Mouse (Mus musculus) cerebellum, adult 11 months (tissue): ENCODE measurements around the gene Elof1.
"Not testable (repeated sequence)": the region's sequence is repeated elsewhere in the genome, so short reads cannot be mapped to it uniquely, and the experiment has no call there.

Source experiments
- DNase-seq: peaks from one replicate; pipeline ENCODE4 v3.0.0; 2022

Gene Elof1

DNA sequence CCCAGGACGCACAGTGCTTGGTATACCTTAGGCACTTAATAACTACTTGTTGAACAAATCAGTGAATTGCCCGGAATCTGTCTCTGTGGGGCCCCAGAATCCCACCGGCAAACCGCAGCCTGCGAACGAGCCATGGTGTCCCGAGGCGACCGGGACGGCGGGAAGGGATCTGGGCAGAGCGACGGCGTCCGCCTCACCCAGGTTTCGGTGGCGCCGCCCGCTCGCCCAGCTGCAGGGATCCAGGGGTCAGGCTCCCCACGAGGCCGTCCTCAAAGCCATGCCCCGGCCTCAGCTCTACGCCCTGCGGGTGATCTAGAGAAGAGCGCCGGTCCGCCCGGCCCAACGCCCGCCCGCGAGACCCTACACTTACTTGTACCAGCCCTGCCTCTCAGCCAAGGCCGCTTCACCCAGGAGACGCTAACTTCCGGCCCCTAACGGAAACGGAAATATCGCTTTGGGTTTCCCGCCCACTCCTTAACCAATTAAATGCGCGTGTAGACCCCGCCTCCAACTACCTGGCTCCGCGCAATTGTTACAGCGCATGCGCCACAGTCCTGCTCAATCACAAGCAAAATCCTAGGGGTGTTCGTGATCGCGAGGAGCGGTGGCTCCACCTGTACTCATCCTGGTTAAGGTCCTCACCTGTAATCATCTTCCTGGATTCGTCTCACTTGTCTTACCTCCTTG is at the start of gene Elof1:
Elof1 (minus strand) TSS at position 433 of the 687 bp plus-strand sequence.
- DNase-seq, result peak; percentile 96

DNA sequence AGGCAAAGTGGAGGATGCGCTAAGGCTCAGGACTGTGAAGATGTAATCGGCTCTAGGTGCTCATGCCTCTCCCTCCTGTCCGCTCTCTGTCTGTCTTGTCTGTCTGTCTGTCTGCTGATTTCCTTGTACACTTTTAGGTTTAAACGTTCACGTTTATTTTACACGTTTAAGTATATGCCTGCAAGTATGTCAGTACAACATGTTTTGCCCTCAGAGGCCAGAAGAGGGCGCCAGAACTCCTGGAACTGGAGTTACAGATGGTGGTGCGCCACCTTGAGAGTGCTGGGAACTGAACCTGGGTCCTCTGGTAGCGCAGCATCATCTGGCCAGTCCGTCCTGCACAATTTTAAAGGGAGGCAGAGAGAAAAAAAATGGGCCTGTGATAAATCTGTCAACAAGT is 49.7 kb upstream of the Elof1 start:
- no peak for DNase-seq

DNA sequence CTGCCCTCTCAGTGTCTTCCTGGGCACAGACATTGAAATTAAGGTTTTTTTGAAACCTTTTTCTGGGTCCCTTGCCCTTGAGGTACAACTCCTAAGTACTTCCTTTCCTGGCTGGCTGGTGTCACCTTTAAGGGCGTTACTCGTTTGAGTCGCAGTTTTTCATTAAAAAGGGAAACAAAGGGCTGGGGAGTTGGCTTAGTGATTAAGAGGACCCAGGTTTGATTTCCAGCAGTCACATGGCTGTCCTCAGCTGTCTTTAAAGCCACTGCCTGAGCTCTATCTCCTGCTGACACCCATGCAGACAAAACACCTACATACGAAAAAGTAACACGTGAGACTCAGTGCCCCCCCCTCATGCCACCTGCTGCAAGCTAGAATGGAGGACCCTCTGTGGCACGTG is 49.0 kb upstream of the Elof1 start:
- no peak for DNase-seq

DNA sequence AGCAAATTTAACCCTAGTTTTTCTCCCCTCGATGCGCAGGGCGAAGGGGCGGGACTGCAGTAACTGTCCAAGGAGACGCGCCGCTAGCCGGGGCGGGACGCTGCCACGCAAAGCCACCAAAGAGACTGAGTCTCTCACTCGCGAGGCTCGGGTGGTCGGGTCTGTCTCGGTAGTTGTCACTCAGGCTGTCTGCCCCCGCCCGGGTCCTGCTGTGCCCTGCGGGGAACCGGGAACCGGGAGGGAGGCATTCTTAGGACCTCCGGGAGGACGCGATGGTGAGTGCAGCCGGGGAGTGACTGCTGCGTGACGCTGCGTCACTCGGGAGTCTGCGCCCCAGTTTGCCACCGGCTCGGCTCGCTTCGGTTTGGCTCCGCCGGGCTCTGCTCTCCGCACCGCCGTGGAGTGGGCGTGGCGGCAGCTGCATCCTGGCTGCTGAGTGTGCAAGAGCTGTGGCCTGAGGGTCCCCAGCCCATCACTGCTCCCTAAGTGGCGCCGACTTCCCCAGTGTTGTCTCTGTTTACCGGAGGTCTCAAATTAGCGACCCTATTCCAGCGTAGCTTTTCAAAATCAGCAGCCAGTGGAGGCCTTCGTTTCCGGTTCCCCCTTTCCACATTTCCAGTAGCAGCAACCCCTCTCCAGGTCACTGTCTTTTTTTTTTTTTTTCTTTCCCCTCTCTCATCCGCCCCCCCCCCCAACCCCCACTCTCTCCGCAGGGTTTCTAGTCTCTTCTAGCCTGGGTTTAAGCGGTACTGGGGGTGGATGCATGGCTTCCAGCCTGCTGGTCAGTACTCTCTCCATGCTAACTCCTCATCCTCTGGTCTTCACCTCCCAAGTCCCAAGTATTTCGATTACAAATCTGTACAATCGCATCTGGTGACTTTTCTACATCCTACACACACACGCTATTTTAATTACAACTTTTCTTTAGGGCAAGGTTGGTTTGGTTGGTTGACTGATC is 48.0 kb upstream of the Elof1 start:
- DNase-seq, result peak; percentile 52

DNA sequence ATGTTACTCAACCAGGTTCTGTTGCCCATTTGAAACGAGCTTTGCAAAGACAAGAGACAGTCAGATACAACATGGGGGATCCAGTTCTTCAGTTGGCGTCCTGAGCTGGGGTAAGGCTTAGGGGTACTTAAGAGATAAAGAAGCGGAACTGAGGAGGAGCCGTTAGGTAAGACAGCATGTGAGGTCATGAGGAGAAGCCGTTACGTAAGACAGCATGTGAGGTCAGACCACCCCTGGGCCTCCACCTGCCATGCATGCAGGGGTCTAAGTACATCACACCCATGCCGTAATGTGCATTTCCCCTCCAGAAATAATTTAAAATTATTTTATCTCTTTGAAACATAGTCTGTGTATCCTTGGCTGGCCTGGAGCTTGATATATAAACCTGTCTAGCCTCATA is 45.9 kb upstream of the Elof1 start:
- DNase-seq, result no peak

DNA sequence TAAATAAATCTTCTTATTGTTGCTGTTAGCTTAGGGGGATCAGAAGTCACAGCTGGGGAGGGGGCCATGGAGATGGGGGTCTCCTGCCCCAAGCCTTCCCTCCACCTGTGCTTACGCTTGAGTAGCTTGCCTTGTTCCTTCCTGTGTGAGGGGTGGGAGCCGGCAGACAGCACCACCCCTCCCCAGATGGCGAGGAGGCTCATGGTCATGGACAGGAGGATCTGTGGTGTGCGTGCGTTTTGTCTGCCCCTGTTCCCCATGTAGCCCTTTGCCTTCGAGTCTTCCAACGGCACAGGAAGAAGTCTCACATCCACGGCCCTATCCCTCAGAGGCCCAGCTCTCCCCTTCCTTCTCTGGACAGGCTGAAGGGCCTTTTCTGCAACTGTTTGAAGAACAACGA is 45.3 kb upstream of the Elof1 start:
- DNase-seq, result no peak

DNA sequence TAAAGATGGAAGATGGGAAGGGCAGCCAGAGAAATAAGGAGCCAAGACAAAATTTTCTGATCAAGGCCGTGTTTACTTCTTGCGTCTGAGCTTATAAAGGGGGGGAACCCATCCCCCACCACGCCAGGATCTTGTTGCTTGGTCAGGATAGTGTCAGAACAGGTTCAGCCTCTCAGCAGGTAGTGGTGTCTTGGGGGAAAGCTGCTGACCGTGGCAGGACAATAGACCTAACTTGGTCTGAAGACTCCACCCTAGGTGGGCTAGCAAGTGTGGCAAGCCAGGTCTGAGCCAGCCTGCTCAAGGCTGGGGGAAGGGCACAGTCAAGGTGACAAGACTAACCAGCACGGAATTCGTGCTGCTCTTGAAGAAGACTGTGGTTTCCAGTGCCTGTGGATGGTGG is 44.3 kb upstream of the Elof1 start:
- DNase-seq, result no peak

DNA sequence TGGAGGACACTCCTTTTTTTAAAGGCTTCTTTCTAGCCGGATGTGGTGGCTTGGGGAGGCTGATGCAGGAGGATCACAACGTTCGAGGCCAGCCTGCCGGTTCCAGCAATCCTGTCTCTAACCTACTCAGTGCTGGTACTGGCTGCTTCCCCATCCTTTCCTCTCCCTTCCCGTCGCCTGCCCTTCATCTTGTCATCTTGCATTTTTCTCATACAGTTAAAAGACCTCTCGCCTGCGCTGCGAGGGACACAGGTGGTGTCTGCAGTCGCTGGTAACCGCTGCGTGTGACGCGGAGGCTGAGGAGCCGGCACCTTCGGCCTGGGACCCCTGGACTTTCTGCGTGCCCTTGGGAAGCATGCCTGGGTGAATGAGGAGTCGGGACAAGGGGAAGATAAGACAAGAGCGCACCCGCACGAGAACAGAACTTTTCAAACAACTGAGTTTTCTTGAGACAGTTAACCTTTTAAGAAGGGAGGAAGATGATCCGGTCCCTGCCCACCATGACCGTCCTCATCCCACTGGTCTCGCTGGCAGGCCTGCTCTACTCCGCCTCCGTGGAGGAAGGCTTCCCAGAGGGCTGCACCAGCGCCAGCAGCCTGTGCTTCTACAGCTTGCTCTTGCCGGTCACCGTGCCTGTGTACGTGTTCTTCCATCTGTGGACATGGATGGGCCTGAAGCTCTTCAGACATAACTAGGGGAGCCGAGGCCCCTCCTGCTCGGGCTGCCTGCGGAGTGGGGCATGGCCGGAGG is 40.7 kb upstream of the Elof1 start:
- DNase-seq, result peak; percentile 35

DNA sequence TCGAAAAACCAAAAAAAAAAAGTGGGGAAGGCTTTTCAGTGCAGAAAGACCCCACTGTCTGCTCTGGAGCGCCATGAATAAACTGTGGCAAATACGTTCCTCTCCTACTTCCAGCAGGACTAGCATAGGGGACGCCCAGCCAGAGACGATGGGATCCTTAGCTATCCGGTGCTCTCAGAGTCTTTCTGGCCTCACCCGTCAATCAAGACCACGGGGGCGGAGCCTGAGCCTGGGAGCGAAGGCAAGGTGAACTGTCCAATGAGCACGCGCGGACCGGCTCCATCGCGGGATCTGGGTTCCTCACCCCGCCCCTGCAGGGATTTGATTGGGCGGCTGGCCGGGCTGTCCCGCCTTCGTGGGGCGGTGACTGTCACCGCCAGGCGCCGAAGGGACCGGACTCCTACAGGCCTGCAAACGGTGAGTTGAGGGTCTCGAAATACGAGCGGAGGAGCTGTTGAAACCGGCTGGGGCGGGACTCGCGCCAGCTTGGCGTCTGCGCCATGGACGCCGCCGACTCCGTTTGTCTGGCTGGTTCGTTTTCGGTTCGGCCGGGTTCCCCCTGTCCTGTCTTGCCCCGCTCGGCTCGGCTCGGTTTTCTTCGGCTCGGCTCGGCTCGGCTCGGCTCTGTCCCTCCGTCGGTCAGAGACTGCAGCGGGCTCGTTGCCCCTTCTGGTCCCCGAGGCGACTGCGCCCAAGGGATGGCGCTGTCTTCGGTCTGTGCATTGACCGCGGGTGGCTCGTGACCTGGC is 39.7 kb upstream of the Elof1 start, which contains the start of gene Pigyl:
Pigyl (plus strand) TSS at position 350 of the 749 bp plus-strand sequence.
- peak; percentile 99 for DNase-seq

DNA sequence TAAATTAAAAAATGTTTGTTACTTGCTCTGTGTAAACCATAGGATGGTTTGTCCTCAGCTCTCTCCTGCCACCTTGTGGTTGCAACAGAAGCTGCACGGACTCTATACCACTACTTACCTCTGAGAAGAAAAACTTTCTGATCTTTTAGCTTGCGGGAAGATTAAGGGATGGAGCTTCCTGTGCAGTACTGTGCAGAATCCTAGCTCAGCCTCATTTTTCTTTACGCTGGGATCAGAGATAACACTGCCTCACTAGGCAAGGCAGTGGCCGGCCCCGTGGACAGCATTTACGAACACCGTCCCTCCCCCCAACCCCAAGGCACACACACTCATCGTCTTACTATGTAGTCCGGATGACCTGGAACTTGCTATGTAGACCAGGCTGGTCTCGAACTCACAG is 38.6 kb upstream of the Elof1 start:
- DNase-seq, result peak; percentile 64

DNA sequence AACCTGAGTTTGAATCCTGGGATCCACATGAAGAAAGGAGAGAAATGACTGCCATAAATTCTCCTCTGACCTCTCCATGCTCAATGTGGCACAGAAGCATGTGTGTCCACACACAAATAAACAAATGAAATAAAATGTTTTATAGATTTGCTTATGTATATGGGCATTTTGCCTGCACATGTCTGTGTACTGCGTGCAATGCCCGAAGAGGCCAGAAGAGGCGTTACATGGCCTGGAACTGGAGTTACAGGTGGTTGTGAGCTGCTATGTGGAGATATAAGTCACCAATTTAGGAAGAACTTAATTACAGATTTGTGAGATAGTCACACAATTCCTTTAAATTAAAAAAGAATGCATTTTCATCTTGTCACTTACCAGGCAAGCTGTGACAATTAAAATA is 36.8 kb upstream of the Elof1 start:
- DNase-seq, result no peak

DNA sequence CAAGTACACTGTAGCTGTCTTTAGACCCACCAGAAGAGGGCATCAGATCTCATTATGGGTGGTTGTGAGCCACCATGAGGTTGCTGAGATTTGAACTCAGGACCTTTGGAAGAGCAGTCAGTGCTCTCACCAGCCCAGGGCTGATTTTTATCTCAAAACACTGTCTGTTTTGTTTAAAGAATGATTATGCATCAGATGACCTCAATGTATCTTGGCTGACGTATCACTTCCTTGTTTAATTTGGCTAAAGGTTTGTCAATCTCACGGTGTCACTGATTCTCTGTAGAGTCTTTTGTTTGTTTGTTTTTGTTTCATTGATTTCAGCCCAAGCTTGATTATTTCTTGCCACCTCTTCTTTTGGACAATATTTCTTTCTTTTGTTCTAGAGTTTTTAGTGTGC is 34.0 kb upstream of the Elof1 start:
- DNase-seq, result no peak

DNA sequence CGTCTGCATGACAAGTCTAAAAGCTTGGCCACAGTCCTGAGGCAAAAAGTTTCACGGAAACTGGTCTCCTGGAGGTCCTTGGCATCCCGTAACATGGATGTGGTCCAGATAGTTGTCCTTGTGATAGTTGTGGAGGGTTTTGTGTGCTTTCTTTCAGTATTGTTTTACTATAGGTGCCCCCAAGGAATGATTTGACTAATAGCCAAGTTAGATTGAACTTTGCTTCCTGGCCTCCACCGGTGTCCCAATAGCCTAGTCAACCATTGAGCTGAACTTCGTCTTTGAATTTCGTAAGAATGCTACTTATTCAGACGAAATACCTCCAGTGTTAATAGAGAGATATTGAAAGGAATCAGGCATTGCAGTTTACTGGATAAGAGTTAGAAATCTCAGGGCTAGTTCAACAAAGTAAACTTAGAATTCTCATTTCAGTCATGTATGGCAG is 33.3 kb upstream of the Elof1 start:
- DNase-seq, result not testable (repeated sequence)

DNA sequence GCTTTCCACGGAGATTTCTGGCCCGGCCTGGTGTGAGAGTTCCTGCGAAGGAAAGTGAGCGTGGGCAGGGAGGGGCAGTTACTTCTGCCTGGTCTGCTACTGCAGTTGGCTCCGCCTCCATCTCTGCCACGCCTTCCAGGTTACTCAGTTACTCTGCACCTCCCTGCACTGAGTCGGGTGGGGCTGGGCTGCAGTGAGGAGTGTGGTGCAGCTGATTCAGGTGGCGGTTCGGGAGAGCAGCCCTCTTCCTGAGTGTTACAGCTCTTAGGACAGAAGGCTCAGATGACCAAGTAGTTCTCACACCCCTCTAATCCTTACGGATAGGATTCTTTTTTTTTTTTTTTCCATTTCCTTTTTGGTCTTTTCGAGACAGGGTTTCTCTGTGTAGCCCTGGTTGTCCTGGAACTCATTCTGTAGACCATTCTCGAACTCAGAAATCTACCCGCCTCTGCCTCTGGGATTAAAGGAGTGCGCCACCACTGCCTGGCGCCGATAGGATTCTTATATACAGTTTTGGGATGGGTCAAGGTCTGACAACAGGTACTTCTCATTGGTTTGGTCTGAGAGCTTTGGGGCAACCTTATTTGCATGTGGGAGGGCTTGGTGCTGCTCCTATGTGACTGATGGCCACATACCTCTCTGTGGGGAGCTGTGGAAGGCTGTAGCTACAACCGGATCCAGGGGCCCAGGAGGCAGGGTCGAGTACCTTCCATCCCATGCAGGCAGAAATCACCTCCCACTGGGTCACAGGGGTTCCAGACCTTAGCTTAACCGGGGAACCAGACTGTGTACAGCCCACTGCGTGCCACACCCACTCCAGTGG is 32.7 kb upstream of the Elof1 start:
- DNase-seq, result no peak

DNA sequence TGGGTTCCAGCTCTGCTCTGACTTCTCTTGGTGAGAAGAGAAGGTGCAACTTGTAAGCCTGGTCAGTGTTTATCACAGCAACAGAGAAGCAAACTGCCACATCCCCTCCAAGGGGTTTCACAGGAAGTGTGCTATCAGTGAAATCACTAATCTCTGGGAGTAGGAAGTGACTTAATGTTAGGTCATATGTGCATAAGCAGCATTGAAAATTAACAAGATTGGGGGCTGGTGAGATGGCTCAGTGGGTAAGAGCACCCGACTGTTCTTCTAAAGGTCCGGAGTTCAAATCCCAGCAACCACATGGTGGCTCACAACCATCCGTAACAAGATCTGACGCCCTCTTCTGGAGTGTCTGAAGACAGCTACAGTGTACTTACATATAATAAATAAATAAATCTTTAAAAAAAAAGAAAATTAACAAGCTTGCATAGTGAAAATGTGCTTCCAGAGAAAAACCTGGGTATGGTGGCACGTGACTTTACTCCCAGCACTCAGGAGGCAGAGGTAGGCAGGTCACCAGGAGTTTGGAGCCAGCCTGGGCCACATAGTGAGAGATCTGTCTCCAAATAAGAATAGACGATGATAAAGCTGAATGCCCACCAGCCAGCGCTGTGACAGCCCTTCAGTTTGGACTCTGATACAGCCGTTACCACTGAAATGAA is 27.5 kb upstream of the Elof1 start:
- no peak for DNase-seq

DNA sequence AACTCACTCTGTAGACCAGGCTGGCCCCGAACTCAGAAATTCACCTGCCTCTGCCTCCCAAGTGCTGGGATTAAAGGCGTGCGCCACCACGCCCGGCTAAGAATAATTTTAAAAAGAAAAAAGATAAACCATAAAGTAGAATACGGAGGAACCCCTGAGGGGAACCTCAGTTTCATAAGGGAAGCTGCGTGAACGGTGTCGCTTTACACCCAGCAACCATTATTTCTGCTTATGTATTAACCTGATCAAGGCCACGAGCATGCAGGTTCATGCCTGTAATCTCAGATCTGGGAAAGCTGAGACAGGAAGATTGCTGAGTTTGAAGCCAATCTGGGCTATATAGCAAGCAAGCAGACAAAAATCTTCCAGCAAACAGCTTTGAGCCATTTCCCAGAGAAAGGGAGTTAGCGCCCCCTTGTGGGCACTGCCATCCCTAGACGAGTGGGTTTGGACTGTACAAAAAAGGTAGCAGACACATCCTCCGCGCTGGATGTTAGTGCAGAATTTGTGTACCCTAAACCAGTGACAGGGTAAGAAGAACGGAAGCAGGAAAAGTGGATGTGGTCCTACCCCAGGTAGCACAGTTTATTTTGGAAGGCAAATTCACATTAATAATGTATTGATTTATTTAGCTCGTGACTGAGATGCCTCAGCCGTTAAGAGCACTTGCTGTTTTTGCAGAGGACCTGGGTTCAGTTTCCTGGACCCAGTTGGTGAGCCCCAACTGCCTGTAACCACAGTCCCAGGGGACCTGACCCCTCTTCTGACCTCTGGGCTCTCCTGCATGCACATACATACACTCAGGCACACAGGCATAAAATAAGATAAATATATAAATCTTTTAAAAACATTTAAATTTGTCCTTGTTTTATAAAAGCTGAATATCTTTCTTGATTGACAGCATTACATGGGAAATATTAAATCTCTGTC is 26.4 kb upstream of the Elof1 start:
- DNase-seq, result peak; percentile 85

DNA sequence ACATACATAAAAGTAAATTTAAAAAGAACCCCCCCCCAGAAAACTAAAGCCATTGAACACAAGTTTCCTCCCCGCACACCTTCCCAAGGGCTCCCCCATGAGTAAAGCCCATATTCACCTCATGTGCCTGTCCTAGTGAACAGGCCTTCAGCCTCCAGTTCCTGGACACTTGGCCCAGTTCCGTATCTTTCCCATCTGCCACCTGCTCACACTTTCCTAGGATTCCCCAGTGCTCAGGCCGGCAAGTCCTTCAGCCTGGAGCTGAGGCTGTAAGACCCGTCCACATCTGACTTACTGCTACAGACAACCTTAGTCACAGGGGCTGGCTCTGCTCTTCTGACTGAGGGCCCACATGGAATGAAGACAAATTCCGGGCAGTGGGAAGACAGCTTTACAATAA is 22.8 kb upstream of the Elof1 start:
- DNase-seq, result peak; percentile 62

DNA sequence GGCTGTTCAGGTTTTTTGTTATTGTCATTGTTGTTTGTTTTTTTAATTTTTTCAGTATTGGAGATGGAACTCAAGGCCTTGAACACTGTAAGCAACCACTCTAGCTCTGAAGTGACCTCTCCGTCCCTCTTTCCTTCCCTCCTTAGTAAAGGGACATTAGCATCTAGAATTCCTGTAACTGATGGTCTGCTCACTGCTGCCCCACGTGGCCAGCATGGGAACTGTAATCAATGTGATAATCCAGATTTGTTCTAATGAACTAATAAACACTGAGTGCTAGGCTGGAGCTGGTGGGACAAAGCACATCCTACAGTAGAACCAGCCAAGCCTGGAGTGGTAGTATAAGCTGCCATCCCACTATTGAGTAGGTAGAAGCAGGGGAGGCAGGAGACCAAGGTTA is 21.5 kb upstream of the Elof1 start:
- peak; percentile 42 for DNase-seq

DNA sequence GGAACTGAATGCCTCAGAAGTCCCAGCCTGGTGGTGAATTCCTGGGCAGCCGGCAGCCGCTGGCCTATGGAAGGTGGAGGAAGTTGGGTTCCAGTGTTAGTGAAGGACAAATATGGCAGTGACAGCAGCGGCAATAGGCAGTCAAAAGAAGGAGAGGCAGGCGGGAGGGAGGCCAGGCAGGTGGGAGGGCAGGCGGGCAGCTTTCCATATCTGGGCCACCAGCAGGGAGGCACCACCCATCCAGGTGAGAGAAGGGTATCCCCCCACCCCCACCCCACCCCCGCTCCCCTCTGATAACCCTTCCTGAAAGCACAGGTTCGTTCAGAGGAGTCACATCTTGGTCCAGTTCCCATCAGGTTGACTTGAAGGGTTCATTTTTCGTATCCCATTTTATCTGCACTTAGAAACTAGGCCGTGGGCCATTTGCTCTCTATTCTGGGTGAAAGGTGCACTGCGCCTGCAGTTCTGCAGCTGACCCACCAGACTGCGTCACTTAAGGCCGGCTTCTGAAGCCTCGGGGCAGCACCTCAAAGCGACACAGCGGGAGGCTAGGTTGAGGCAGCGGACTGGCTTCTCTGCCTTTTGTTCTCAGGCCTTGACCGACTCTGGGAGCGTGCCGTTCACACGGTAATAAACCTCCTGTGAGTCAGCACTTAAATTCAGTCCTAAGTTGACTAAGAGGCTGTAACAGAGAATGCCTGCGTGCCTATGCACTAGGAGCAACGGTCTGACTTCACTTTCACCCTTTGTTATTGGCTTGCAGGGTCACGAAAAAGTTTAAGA is 20.0 kb upstream of the Elof1 start:
- DNase-seq, result no peak
